Mouse (Mus musculus): ENCODE data around the gene Kdm6b. TPM values are rescaled to one million over a fixed set of nuclear protein-coding genes. Genes with fewer than 3 reads are reported as not detected.

Kdm6b gene
- polyA plus RNA-seq, 1 experiment from 2014 or later: 43.4 TPM

- Histone ChIP-seq H3K4me1 (replicated peaks) (peaks cover 15% of the 10 kb centered on the region; the same call in 1 of the 2 replicates), H3K27me3 (ENCODE audit: insufficient read depth, poor library complexity, severe bottlenecking) (no peaks in the 10 kb centered on the region), H3K36me3 (peaks cover 99% of the 10 kb centered on the region), H3K9me3 (no peaks in the 10 kb centered on the region), H3K4me3 (no peak overlapping the region), H3K27ac (no peak overlapping the region)
- no peak for DNase-seq (ENCODE audit: low spot score)
- 92% methylated on average over 12 of the region's 12 CpGs for WGBS
Measured at GRCm38 (mm10) chr11:69357690-69358089, 55.8 kb downstream of the Kdm6b start.

GRCm38 (mm10) chr11:69356544-69356943 is 56.9 kb downstream of the Kdm6b start:
- 96% methylated on average over 5 of the region's 5 CpGs for WGBS
- Histone ChIP-seq H3K27me3 (ENCODE audit: insufficient read depth, poor library complexity, severe bottlenecking) (no peaks in the 10 kb centered on the region), H3K36me3 (peaks cover 99% of the 10 kb centered on the region), H3K4me1 (replicated peaks) (peaks cover 6% of the 10 kb centered on the region; the same call in 1 of the 2 replicates), H3K27ac (no peak overlapping the region), H3K4me3 (no peak overlapping the region), H3K9me3 (no peaks in the 10 kb centered on the region)
- no peak for DNase-seq (ENCODE audit: low spot score)

Other genes with a start within 250 kb of the Kdm6b start
- 0.10 TPM in 1 of 2 replicates, not detected in the other for gene Alox8, start 215.8 kb downstream of the Kdm6b start, polyA plus RNA-seq (2016; fragmentation: Nextera tagmentation; extraction: Ambion mirVana)
- gene Gucy2e, start 176.6 kb downstream of the Kdm6b start, polyA plus RNA-seq (2016; fragmentation: Nextera tagmentation; extraction: Ambion mirVana): 0.06 and 0.09 TPM in 2 replicates
- 34.2 and 36.7 TPM in 2 replicates for gene Cntrob, start 89.9 kb downstream of the Kdm6b start, polyA plus RNA-seq (2016; fragmentation: Nextera tagmentation; extraction: Ambion mirVana)
- 189 and 208 TPM in 2 replicates for gene Trappc1, start 89.7 kb downstream of the Kdm6b start, polyA plus RNA-seq (2016; fragmentation: Nextera tagmentation; extraction: Ambion mirVana)
- gene Kcnab3, start 87.4 kb downstream of the Kdm6b start, polyA plus RNA-seq (2016; fragmentation: Nextera tagmentation; extraction: Ambion mirVana): 1.2 and 2.7 TPM in 2 replicates
- gene Rnf227, start 73.2 kb downstream of the Kdm6b start, polyA plus RNA-seq (2016; fragmentation: Nextera tagmentation; extraction: Ambion mirVana): 18.0 and 19.9 TPM in 2 replicates
- gene Chd3, start 44.3 kb downstream of the Kdm6b start, polyA plus RNA-seq (2016; fragmentation: Nextera tagmentation; extraction: Ambion mirVana): 45.1 and 46.9 TPM in 2 replicates
- 148 and 159 TPM in 2 replicates for gene Naa38, start 18.2 kb downstream of the Kdm6b start, polyA plus RNA-seq (2016; fragmentation: Nextera tagmentation; extraction: Ambion mirVana)
- gene Cyb5d1, start 18.0 kb downstream of the Kdm6b start, polyA plus RNA-seq (2016; fragmentation: Nextera tagmentation; extraction: Ambion mirVana): 47.2 and 51.7 TPM in 2 replicates
- 22.1 and 22.2 TPM in 2 replicates for gene Tmem88, start 15.4 kb downstream of the Kdm6b start, polyA plus RNA-seq (2016; fragmentation: Nextera tagmentation; extraction: Ambion mirVana)
- gene Dnah2, start 135.4 kb upstream of the Kdm6b start, polyA plus RNA-seq (2016; fragmentation: Nextera tagmentation; extraction: Ambion mirVana): 2.0 and 2.6 TPM in 2 replicates
- gene Efnb3, start 146.5 kb upstream of the Kdm6b start, polyA plus RNA-seq (2016; fragmentation: Nextera tagmentation; extraction: Ambion mirVana): 61.9 and 67.2 TPM in 2 replicates
- 40.6 and 41.4 TPM in 2 replicates for gene Wrap53, start 166.6 kb upstream of the Kdm6b start, polyA plus RNA-seq (2016; fragmentation: Nextera tagmentation; extraction: Ambion mirVana)
- 166 and 173 TPM in 2 replicates for gene Trp53, start 166.7 kb upstream of the Kdm6b start, polyA plus RNA-seq (2016; fragmentation: Nextera tagmentation; extraction: Ambion mirVana)
- gene Atp1b2, start 192.3 kb upstream of the Kdm6b start, polyA plus RNA-seq (2016; fragmentation: Nextera tagmentation; extraction: Ambion mirVana): 7.5 and 7.8 TPM in 2 replicates
- not detected in 2 replicates for gene Shbg, start 204.2 kb upstream of the Kdm6b start, polyA plus RNA-seq (2016; fragmentation: Nextera tagmentation; extraction: Ambion mirVana)
- gene Sat2, start 208.3 kb upstream of the Kdm6b start, polyA plus RNA-seq (2016; fragmentation: Nextera tagmentation; extraction: Ambion mirVana): 15.4 and 24.5 TPM in 2 replicates
- gene Fxr2, start 219.3 kb upstream of the Kdm6b start, polyA plus RNA-seq (2016; fragmentation: Nextera tagmentation; extraction: Ambion mirVana): 37.9 and 47.4 TPM in 2 replicates
- 0.37 TPM in 1 of 2 replicates, not detected in the other for gene Sox15, start 241.6 kb upstream of the Kdm6b start, polyA plus RNA-seq (2016; fragmentation: Nextera tagmentation; extraction: Ambion mirVana)
- 80.6 and 88.3 TPM in 2 replicates for gene Mpdu1, start 249.0 kb upstream of the Kdm6b start, polyA plus RNA-seq (2016; fragmentation: Nextera tagmentation; extraction: Ambion mirVana)